Mouse (Mus musculus): ENCODE results near the gene Tcf3. TPM values are rescaled to one million over a fixed set of nuclear protein-coding genes. Genes with fewer than 3 reads are reported as not detected.

Gene Tcf3
- total and polyA plus RNA-seq, 3 experiments: 16.5 to 25.0 (median 18.0) TPM

DNA sequence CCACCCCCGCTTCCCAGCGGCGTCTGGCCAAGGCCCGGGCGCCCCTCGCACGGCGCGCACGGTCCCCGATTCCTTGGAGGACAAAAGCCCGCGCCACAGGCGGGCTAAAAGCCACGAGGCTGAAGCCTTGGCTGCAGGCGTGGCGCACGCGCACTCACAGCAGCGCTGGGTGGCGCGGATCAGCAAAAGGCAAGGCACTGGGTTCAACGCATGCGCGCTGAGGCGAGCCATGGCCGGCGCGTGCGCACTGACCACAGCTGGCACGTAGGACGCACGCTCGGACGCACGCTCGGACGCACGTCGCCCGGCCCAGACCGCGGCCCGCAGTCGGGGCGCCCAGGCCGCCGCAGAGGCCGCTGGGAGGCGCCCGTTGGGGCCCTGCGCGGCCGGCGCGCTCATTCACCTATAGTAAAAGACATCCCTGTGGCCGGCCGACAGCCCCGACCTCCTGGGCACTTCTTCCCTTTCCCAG lies 34.7 kb downstream of the Tcf3 start:
- Histone ChIP-seq H3K36me3 (ENCODE audit: control insufficient read depth, insufficient read depth, low read length) (no peaks in the 10 kb centered on the region), H3K4me3 (peak overlapping the region; percentile 91), H3K79me2 (replicated peaks; ENCODE audit: control insufficient read depth, insufficient read depth, low read length) (peaks cover 4% of the 10 kb centered on the region), H3K27ac (peak overlapping the region; percentile 100), H3K27me3 (ENCODE audit: control insufficient read depth, insufficient read depth, low read length) (no peaks in the 10 kb centered on the region), H3K9ac (ENCODE audit: low read depth, low read length) (peak overlapping the region; percentile 86), H3K4me1 (ENCODE audit: control insufficient read depth, insufficient read depth, low read length) (peaks cover 9% of the 10 kb centered on the region)
- peak; percentile 97 to 99 for DNase-seq
- WGBS: under 1% methylated on average over 59 of the region's 59 CpGs
- intact Hi-C loops (cut with DNase I): loop anchor here (5.0 kb wide), 1 partner anchor 34 kb away; the partner anchor contains the start of gene Tcf3
- TF ChIP-seq CTCF (IDR thresholded peaks at IDR 0.05): peak; percentile 33; the same call in 1 of the 2 replicates
- peak; percentile 64 for TF ChIP-seq POLR2A (IDR thresholded peaks at IDR 0.05; ENCODE audit: insufficient read depth, low read depth, low read length)
- TF ChIP-seq EP300 (IDR thresholded peaks at IDR 0.05; ENCODE audit: insufficient read depth, low read depth, low read length): no peak

DNA sequence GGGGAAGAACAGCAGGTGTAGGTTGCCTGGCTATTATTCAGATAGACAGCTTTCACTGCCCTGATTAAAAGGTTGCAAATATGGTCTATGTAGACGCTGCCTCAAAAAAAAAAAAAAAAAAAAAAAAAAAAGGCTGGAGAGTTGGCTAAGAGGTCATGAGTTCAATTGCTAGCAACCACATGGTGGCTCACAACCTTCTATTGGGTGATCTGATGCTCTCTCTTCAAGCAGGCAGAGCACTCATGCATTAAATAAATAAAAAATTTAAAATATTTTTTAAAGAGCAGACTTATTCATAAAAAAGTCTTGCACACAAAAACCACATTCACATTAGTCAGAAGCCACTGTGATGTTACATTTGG lies 35.3 kb downstream of the Tcf3 start:
- Histone ChIP-seq H3K27ac (peak overlapping the region; percentile 100), H3K79me2 (replicated peaks; ENCODE audit: control insufficient read depth, insufficient read depth, low read length) (peaks cover 4% of the 10 kb centered on the region), H3K36me3 (ENCODE audit: control insufficient read depth, insufficient read depth, low read length) (no peaks in the 10 kb centered on the region), H3K4me1 (ENCODE audit: control insufficient read depth, insufficient read depth, low read length) (peaks cover 9% of the 10 kb centered on the region), H3K27me3 (ENCODE audit: control insufficient read depth, insufficient read depth, low read length) (no peaks in the 10 kb centered on the region), H3K9ac (ENCODE audit: low read depth, low read length) (peak overlapping the region; percentile 44; the same call in 1 of the 2 replicates), H3K4me3 (peak overlapping the region; percentile 91)
- intact Hi-C loops (cut with DNase I): loop anchor here (5.0 kb wide), 1 partner anchor 34 kb away; the partner anchor contains the start of gene Tcf3
- no peak for DNase-seq
- TF ChIP-seq POLR2A (IDR thresholded peaks at IDR 0.05; ENCODE audit: insufficient read depth, low read depth, low read length) (no peak), CTCF (IDR thresholded peaks at IDR 0.05) (no peak), EP300 (IDR thresholded peaks at IDR 0.05; ENCODE audit: insufficient read depth, low read depth, low read length) (no peak)
- 0% methylated on average over 1 of the region's 1 CpGs for WGBS

DNA sequence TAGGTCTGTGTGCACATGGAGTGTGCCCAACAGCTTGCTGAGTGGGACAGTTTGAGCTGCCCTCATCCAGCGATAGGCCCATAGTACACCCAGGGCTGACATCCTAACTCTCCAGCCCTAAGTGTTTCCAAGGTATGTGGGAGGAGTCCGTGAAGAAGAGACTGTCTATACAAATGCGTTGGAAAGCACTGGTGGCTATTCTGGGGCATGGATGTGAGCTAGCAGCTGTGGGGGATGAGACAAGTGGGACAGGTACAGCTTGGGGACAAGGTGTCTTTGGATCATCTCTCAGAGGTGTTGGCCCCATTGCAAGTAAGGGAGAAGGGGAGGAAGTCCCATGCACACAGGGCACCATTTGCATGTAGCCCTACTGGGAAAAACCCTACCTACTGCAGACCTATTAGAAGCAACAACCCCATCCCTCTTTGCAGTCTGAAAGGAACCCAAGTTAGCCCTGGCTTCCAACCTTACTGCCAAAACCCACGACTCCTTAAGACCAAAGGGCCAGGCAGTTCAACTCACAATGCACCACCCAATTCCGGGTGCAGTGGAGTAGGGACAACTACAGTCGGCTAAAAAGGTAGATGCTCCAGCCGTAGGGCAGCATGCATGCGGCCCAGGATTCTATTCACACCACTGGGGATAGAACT lies 35.8 kb downstream of the Tcf3 start:
- Histone ChIP-seq H3K4me1 (ENCODE audit: control insufficient read depth, insufficient read depth, low read length) (peaks cover 9% of the 10 kb centered on the region), H3K4me3 (no peak overlapping the region), H3K27ac (no peak overlapping the region), H3K27me3 (ENCODE audit: control insufficient read depth, insufficient read depth, low read length) (no peaks in the 10 kb centered on the region), H3K9ac (ENCODE audit: low read depth, low read length) (no peak overlapping the region), H3K36me3 (ENCODE audit: control insufficient read depth, insufficient read depth, low read length) (no peaks in the 10 kb centered on the region), H3K79me2 (replicated peaks; ENCODE audit: control insufficient read depth, insufficient read depth, low read length) (peaks cover 4% of the 10 kb centered on the region)
- intact Hi-C loops (cut with DNase I): loop anchor here (5.0 kb wide), 1 partner anchor 35 kb away; the partner anchor contains the start of gene Tcf3
- TF ChIP-seq CTCF (IDR thresholded peaks at IDR 0.05) (no peak), POLR2A (IDR thresholded peaks at IDR 0.05; ENCODE audit: insufficient read depth, low read depth, low read length) (no peak), EP300 (IDR thresholded peaks at IDR 0.05; ENCODE audit: insufficient read depth, low read depth, low read length) (no peak)
- no peak for DNase-seq
- WGBS: 48% methylated on average over 8 of the region's 8 CpGs

DNA sequence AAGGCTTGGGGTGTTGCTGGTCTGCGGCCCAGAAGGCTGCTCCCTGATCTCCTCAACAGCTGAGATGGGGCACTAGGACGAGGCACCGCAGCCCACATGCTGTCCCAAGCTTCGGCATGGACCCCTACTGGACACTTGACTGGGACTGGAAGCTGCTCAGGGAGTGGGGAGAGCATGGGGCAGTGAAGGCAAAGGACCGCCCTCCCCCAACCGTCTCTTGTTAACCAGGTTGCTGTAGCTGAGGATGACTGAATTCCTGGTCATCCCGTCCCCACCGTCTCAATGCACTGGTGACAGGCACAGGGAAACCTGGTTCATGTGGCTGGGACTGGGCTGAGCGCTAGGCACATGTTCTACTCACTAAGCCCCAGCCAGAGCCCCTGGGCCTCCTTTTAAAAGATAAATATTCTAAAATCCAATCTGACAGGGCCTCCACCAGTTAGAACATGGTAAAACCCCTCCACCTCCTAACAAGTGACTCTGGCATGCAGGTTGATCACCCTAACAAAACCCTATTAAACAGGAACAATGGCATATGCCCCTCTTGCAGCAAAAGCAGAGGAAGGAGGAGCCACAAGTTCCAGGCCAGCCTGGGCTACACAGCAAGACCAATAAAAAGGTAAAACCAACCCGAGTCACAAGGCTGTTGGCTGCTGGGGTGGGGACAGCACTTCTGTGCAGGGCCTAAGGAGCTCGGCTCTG lies 36.5 kb downstream of the Tcf3 start:
- intact Hi-C loops (cut with DNase I): loop anchor here (5.0 kb wide), 1 partner anchor 35 kb away; the partner anchor contains the start of gene Tcf3
- peaks cover 9% of the 10 kb centered on the region for H3K4me1 ChIP-seq (ENCODE audit: control insufficient read depth, insufficient read depth, low read length)
- no peak for DNase-seq
- WGBS: 85% methylated on average over 11 of the region's 11 CpGs
- peaks cover 4% of the 10 kb centered on the region for H3K79me2 ChIP-seq (replicated peaks; ENCODE audit: control insufficient read depth, insufficient read depth, low read length)
- no peak overlapping the region for H3K9ac ChIP-seq (ENCODE audit: low read depth, low read length)
- TF ChIP-seq CTCF (IDR thresholded peaks at IDR 0.05) (no peak), EP300 (IDR thresholded peaks at IDR 0.05; ENCODE audit: insufficient read depth, low read depth, low read length) (no peak), POLR2A (IDR thresholded peaks at IDR 0.05; ENCODE audit: insufficient read depth, low read depth, low read length) (no peak)
- no peaks in the 10 kb centered on the region for H3K36me3 ChIP-seq (ENCODE audit: control insufficient read depth, insufficient read depth, low read length)
- H3K4me3 ChIP-seq: no peak overlapping the region
- no peak overlapping the region for H3K27ac ChIP-seq
- no peaks in the 10 kb centered on the region for H3K27me3 ChIP-seq (ENCODE audit: control insufficient read depth, insufficient read depth, low read length)

DNA sequence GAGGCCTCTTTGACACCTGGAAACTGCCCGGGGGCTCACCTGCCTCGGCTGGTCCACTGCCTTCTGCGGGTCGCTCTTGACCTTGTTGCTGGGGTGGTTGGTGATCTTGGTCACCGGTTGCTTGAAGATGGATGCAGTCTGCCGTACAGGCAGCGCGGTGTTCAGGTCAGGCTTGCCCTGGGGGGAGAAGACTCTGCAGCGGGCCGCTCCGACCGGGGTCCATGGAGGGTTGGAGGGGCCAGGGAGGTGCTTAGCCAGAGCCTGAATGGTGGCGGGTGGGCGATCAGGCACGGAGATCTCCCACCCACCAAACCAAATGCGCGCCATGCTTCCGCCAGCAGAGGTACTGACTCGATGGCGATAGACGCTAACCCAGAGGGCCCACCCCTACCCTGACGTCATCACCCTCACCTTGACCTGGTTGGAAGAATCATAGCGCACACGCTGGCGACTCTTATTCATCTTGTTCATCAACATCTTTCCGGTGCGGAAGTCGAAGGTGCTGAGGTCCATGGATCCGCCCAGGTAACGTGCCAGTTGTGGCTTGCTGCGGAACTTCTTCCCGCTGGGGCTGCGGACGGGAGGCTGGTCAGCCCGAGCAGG lies 38.3 kb downstream of the Tcf3 start:
- DNase-seq: no peak
- WGBS: 95% methylated on average over 35 of the region's 35 CpGs
- no peak overlapping the region for H3K4me3 ChIP-seq
- H3K4me1 ChIP-seq (ENCODE audit: control insufficient read depth, insufficient read depth, low read length): peaks cover 6% of the 10 kb centered on the region
- intact Hi-C loops (cut with DNase I): loop anchor here (5.0 kb wide), 1 partner anchor 37 kb away; the partner anchor contains the start of gene Tcf3
- H3K36me3 ChIP-seq (ENCODE audit: control insufficient read depth, insufficient read depth, low read length): no peaks in the 10 kb centered on the region
- H3K27me3 ChIP-seq (ENCODE audit: control insufficient read depth, insufficient read depth, low read length): no peaks in the 10 kb centered on the region
- H3K9ac ChIP-seq (ENCODE audit: low read depth, low read length): no peak overlapping the region
- H3K27ac ChIP-seq: no peak overlapping the region
- H3K79me2 ChIP-seq (replicated peaks; ENCODE audit: control insufficient read depth, insufficient read depth, low read length): peaks cover 4% of the 10 kb centered on the region
- TF ChIP-seq CTCF (IDR thresholded peaks at IDR 0.05) (no peak), EP300 (IDR thresholded peaks at IDR 0.05; ENCODE audit: insufficient read depth, low read depth, low read length) (no peak), POLR2A (IDR thresholded peaks at IDR 0.05; ENCODE audit: insufficient read depth, low read depth, low read length) (no peak)
